Mouse (Mus musculus) A20 (cell line): ENCODE data around the gene Stx6.

Source experiments
- DNase-seq: peaks from one replicate; pipeline ENCODE4 v3.0.0-alpha.2; 2011; ENCODE audit warnings: low read depth, low spot score

The Stx6 gene

DNA sequence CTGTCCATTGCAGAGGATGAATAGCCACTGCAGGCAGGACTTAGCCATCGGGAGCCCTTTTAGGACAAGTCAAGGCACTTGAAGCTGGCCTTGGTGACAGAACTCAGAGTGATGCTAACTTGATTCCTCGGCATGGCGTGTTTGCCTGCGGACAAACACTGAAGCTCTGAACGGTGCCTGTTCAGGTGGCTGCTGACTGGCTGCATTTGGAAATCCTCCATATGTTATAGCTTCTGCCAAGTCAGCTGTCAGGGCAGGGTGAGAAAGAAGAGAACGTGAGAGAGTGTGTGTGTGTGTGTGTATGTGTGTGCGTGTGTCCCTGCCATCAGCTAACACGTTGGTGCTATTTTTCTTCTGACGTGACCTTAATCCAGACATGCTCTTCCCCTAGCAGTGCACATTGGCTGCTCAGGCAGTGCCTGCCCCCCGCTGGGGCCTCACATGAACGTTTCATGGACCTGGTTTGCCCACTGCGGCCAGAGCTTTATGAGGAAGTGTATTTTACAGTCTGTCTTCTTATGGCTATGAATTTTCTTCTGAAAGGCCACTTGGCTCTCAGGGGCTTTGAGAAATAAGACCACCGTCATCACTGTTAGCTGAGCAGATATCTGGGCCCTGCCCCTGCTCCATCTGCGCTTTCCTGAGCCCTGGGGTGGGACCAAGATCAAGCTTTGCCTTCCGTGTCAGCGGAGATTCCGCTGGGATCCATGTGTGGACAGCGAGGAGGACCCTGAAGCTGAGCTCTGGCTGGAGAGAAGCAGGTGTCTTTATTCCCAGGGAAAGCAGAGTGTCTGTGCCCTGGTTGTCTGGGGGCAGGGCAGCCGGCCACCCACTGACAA, 47.5 kb downstream of the Stx6 start:
- no peak for DNase-seq

DNA sequence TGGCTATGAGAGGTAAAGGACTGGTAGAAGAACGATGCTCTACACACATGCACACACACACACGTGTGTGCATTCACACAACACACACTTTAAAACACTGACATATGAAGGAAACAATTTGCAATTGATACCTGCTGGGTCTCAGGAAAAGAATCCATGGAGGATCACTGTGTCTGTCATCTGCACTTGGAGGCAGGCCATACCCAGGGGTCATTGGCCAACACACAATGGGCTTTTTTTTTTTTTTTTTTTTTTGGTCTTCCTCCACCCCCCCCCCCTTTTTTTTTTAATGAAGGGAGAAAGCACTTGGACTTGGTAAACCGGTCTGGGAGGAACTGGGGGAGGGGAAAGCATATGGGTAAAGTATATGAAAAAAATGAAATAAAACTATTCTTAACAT, 49.3 kb downstream of the Stx6 start:
- no peak for DNase-seq

DNA sequence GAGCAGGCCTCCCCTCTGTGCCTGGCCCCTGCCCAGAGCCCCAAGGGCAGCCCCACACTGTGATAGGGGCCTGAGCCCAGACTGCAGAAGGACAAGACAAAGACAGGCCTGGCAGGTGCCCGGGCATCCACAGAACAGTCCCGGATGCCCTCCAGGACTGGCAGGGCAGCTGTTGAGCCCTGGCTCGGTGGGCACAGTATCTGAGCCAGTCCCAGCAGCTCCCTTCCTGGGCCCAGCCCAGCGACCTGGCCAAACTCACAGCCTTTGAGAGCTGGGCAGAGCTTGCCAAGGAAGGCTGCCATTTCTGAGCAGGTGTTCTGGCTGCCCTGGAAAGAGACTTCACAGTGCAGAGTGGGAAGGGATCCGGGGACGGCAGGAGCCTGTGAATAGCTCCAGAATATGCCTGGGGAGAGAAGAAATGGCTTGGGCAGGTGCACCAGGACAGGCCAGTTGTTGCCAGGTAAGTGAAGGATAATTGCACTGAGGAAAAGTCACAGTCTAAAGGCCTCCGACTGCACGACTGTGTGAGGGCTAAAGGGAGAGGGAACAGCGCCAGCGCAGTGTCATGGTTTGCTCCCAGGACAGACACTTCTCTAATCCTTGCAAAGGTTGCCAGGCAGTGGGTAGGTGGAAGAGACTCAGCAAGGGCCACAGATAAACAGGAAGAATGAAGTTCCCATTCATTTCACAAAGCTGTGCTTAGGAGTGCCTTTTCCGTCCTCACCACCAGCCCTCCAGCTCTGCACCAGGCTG, 51.7 kb downstream of the Stx6 start:
- DNase-seq, result no peak

DNA sequence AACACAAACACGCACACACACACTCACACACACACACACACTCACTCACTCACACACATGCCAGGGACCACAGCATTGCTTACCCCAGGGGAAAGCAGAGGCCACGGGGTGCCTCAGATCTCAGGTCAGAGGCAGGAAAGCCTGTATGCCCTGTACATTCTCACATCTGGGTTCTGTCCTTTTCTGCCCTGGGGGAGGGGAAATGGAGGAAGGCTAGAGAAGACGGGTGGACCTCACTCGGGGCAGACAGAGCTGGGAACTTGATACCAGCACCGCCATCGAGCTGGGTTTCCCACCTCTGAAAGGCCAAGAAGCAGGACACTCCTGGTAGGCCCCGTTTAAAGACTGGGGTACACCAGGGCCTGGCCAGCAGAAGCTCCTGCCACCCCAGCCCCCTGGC, 52.5 kb downstream of the Stx6 start:
- no peak for DNase-seq

DNA sequence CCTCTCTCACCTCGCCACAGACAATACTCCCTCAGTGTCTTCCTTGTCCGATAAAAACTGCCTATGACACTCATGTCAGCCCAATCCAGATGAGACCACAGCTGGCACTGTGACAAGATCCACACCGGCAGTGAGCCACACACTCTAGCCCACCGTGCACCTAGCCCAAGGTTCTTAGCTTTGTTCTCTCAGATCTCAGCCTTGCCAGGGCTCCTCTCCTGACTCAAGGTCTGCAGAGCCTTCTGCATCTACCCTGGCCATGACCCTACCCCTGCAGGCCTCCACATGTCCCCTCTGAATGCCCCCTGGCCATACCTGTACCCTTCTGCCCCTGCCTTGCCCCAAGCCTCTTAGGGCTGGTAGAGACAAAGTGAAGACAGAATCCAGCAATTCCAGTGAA, 53.6 kb downstream of the Stx6 start:
- no peak for DNase-seq

GRCm38 (mm10) chr1:155212493-155212892, 54.0 kb downstream of the Stx6 start:
- DNase-seq, result no peak

DNA sequence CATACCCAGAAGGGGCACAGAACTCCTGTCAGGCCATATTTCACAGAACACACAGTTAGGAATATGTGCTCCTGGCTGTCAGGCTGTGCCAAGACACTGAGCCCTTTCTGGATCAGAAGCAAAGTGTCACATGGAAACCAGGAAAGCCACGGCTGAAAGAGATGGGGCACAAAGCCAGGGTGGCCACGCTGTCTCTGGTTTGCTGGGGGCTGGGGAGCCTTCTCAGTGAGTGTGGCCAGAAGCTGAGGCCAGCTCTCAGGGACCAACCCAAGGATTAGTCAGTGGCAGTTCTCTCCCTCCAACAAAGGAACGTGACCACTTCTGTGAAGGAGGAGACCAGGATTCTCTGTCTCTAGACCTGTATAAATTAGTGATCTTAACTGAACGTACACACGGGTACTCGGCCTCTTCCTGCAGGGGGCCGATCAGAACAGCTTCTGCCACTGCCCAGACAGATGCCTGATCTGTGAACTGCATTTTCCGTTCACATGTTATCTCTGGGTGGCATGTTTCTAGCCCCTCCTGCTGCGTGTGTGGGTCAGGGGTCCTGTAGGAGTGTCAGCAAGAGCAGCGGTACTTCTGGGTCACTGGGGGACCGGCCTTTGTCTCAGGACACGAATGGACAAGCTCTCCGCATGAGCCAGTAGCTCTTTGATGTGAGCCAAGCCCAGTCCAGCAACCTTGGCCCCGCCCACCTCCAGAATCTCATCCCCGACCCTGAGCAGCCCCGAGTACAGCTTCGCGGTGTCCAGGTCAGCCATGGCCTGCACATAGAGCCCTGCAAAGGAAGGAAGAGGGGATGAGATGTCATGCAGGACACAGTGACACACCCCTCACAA, 54.6 kb downstream of the Stx6 start:
- DNase-seq, result no peak

DNA sequence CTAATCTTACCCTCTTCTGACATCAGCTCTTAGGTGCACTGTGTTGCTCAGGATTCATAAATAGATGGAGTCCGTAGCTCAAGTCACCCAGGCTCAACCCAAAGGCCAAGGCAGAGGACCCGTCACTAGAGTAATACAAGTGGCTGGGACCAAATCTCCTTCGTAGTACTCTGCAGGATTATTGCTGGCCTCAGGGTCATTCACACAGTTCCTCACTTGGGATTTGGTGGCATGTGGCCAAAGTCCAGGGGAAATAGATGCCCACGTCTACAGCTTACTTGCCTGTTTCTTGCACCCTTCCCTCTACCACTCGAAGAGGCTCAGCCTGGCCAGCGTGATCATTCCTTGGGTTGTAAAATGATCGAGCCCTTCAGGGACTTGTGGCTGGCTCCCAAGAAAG, 55.4 kb downstream of the Stx6 start:
- DNase-seq, result no peak

- peak; percentile 25 for DNase-seq
Observed at GRCm38 (mm10) chr1:155215066-155215764, 56.7 kb downstream of the Stx6 start.

GRCm38 (mm10) chr1:155216313-155216712, 57.8 kb downstream of the Stx6 start:
- DNase-seq, result no peak

- no peak for DNase-seq
Observed at GRCm38 (mm10) chr1:155216844-155217243, 58.3 kb downstream of the Stx6 start.

- DNase-seq, result peak; percentile 67
Observed at GRCm38 (mm10) chr1:155217865-155218541, 59.5 kb downstream of the Stx6 start.

DNA sequence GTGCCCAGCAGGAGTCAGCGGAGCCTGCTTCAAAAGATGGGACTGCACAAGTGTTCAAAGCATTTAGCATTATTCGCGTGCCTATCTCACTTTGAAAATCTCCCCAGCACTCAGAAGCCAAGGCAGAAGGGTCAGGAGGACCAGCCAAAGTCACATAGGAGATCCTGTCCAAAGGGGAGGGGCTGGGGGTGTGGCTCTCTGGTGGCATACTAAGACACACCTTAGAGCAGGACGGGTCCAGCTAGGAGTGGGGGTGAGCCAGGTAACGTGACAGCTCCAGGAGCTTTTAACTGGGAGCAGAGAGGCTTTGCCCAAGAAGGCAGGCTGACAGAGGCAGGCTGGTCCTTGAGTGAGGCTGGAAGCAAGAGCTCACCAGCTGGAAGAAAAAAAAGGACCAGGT, 60.4 kb downstream of the Stx6 start:
- DNase-seq, result no peak

DNA sequence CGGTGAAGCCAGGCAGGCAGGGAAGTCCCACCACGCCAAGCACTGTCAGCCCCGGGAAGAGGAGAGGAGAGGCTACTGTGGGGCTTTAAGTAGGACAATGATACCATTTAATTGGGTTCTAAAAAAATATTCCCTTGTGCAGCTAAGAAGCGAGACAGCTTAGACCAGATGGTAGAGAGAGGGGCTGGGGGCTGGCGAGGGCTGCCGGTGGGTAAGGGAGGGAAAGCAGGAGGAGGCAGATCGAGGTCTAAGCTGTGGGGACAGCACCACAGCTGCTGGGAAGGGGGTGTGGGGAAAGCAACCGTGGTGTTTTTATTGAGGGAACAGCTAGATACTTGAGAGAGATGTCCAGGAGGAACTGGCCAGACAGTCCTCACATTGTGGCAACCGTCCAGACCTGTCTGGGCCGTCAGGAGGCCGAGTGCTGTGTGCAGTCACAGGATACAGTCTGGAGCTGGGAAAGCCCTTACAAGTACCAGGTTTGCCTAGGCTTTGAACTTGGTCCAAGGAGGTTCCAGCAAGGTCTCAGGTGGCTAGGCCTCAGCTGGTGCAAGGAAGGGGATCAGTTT, 63.7 kb downstream of the Stx6 start:
- DNase-seq, result no peak

DNA sequence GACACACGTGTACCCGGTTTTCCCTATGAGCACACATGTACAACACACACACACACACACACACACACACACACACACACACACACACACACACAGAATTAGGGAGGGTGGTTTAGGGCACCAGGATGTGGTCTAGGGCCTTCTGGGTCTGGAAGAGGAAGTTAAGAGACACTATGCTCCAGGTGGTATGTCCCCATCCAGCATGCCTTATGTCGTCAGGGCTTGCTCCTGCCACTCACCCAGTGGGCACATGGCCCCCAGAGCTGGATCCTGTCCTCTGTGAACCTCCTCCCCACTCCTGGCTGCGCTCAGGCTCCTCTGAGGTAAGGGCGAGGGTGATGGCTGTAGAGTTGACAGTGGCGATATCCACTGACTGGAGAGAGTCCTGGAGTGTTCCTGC, 64.5 kb downstream of the Stx6 start:
- DNase-seq, result peak; percentile 59

- peak; percentile 84 for DNase-seq
Observed at GRCm38 (mm10) chr1:155223849-155224554, 65.5 kb downstream of the Stx6 start.

- peak; percentile 59 for DNase-seq
Observed at GRCm38 (mm10) chr1:155229464-155230411, 71.2 kb downstream of the Stx6 start.

- DNase-seq, result no peak
Observed at GRCm38 (mm10) chr1:155232385-155232784, 73.9 kb downstream of the Stx6 start.

- no peak for DNase-seq
Observed at GRCm38 (mm10) chr1:155232786-155233185, 74.3 kb downstream of the Stx6 start.
